Mouse (Mus musculus) lung, postnatal 0 days (tissue): Measurements from ENCODE around the gene Hoxa3.

Experiments
- CTCF ChIP-seq: IDR thresholded peaks from 2 replicates; pipeline ENCODE4 v1.5.1; 2016; ENCODE audit warnings: antibody characterized with exemption, mild to moderate bottlenecking
- EP300 ChIP-seq: IDR thresholded peaks from 2 replicates; pipeline ENCODE4 v1.6.1; 2016; ENCODE audit warnings: antibody characterized with exemption, mild to moderate bottlenecking, control low read depth

GRCm38 (mm10) chr6:52221993-52222685 lies 9.0 kb upstream of the Hoxa3 start:
- TF ChIP-seq CTCF = no peak
- no peak for TF ChIP-seq EP300
